Mouse (Mus musculus): ENCODE results near the gene Gabbr2. TPM values are rescaled to one million over a fixed set of nuclear protein-coding genes. Genes with fewer than 3 reads are reported as not detected.

Gabbr2 gene
- polyA plus RNA-seq, 1 experiment from 2014 or later = 0.17 TPM

GRCm38 (mm10) chr4:46977161-46977560 is 14.5 kb downstream of the Gabbr2 start:
- 89% methylated on average over 7 of the region's 7 CpGs for WGBS
- H3K9me3 ChIP-seq (ENCODE audit: control insufficient read depth, low read length) = no peaks in the 10 kb centered on the region
- no peak overlapping the region for H3K9ac ChIP-seq (ENCODE audit: low read depth, low read length)
- no peak overlapping the region for H3K4me2 ChIP-seq (ENCODE audit: low read depth, low read length)
- H3K27ac ChIP-seq (ENCODE audit: low read length) = no peak overlapping the region
- no peaks in the 10 kb centered on the region for H3K27me3 ChIP-seq (replicated peaks; ENCODE audit: control insufficient read depth, insufficient read depth, low read length)
- no peak for ATAC-seq
- H3K4me1 ChIP-seq (ENCODE audit: control insufficient read depth, insufficient read depth, low read length) = no peaks in the 10 kb centered on the region
- H3K36me3 ChIP-seq (ENCODE audit: control insufficient read depth, insufficient read depth, low read length) = no peaks in the 10 kb centered on the region
- H3K4me3 ChIP-seq (ENCODE audit: low read length) = no peak overlapping the region

- Histone ChIP-seq H3K4me3 (ENCODE audit: low read length) (no peak overlapping the region), H3K4me2 (ENCODE audit: low read depth, low read length) (no peak overlapping the region), H3K9ac (ENCODE audit: low read depth, low read length) (no peak overlapping the region), H3K27ac (ENCODE audit: low read length) (no peak overlapping the region), H3K9me3 (ENCODE audit: control insufficient read depth, low read length) (no peaks in the 10 kb centered on the region), H3K36me3 (ENCODE audit: control insufficient read depth, insufficient read depth, low read length) (no peaks in the 10 kb centered on the region), H3K4me1 (ENCODE audit: control insufficient read depth, insufficient read depth, low read length) (no peaks in the 10 kb centered on the region), H3K27me3 (replicated peaks; ENCODE audit: control insufficient read depth, insufficient read depth, low read length) (no peaks in the 10 kb centered on the region)
- 63% methylated on average over 11 of the region's 11 CpGs for WGBS
- ATAC-seq = no peak
Measured at GRCm38 (mm10) chr4:46976671-46977071, 15.0 kb downstream of the Gabbr2 start.

GRCm38 (mm10) chr4:46973322-46973721 is 18.4 kb downstream of the Gabbr2 start:
- 57% methylated on average over 10 of the region's 10 CpGs for WGBS
- H3K27ac ChIP-seq (ENCODE audit: low read length) = no peak overlapping the region
- H3K4me2 ChIP-seq (ENCODE audit: low read depth, low read length) = no peak overlapping the region
- no peaks in the 10 kb centered on the region for H3K4me1 ChIP-seq (ENCODE audit: control insufficient read depth, insufficient read depth, low read length)
- no peak overlapping the region for H3K4me3 ChIP-seq (ENCODE audit: low read length)
- peak; percentile 89 for ATAC-seq
- no peaks in the 10 kb centered on the region for H3K9me3 ChIP-seq (ENCODE audit: control insufficient read depth, low read length)
- H3K36me3 ChIP-seq (ENCODE audit: control insufficient read depth, insufficient read depth, low read length) = no peaks in the 10 kb centered on the region
- H3K9ac ChIP-seq (ENCODE audit: low read depth, low read length) = no peak overlapping the region
- H3K27me3 ChIP-seq (replicated peaks; ENCODE audit: control insufficient read depth, insufficient read depth, low read length) = no peaks in the 10 kb centered on the region

GRCm38 (mm10) chr4:46967981-46968380 is 23.7 kb downstream of the Gabbr2 start:
- Histone ChIP-seq H3K9ac (ENCODE audit: low read depth, low read length) (no peak overlapping the region), H3K4me2 (ENCODE audit: low read depth, low read length) (no peak overlapping the region), H3K27ac (ENCODE audit: low read length) (no peak overlapping the region), H3K36me3 (ENCODE audit: control insufficient read depth, insufficient read depth, low read length) (no peaks in the 10 kb centered on the region), H3K27me3 (replicated peaks; ENCODE audit: control insufficient read depth, insufficient read depth, low read length) (no peaks in the 10 kb centered on the region), H3K4me3 (ENCODE audit: low read length) (no peak overlapping the region), H3K4me1 (ENCODE audit: control insufficient read depth, insufficient read depth, low read length) (no peaks in the 10 kb centered on the region), H3K9me3 (ENCODE audit: control insufficient read depth, low read length) (no peaks in the 10 kb centered on the region)
- WGBS = 55% methylated on average over 10 of the region's 10 CpGs
- peak; percentile 90 for ATAC-seq

- Histone ChIP-seq H3K4me2 (ENCODE audit: low read depth, low read length) (no peak overlapping the region), H3K9ac (ENCODE audit: low read depth, low read length) (no peak overlapping the region), H3K27me3 (replicated peaks; ENCODE audit: control insufficient read depth, insufficient read depth, low read length) (no peaks in the 10 kb centered on the region), H3K9me3 (ENCODE audit: control insufficient read depth, low read length) (no peaks in the 10 kb centered on the region), H3K36me3 (ENCODE audit: control insufficient read depth, insufficient read depth, low read length) (no peaks in the 10 kb centered on the region), H3K4me1 (ENCODE audit: control insufficient read depth, insufficient read depth, low read length) (no peaks in the 10 kb centered on the region), H3K4me3 (ENCODE audit: low read length) (no peak overlapping the region), H3K27ac (ENCODE audit: low read length) (no peak overlapping the region)
- ATAC-seq = no peak
Measured at GRCm38 (mm10) chr4:46966551-46966950, 25.1 kb downstream of the Gabbr2 start.

GRCm38 (mm10) chr4:46961403-46961802 is 30.3 kb downstream of the Gabbr2 start:
- no peaks in the 10 kb centered on the region for H3K27me3 ChIP-seq (replicated peaks; ENCODE audit: control insufficient read depth, insufficient read depth, low read length)
- 77% methylated on average over 2 of the region's 2 CpGs for WGBS
- H3K4me1 ChIP-seq (ENCODE audit: control insufficient read depth, insufficient read depth, low read length) = no peaks in the 10 kb centered on the region; the same call in 1 of the 2 replicates
- no peak for ATAC-seq
- H3K9me3 ChIP-seq (ENCODE audit: control insufficient read depth, low read length) = no peaks in the 10 kb centered on the region
- H3K9ac ChIP-seq (ENCODE audit: low read depth, low read length) = no peak overlapping the region
- no peak overlapping the region for H3K4me2 ChIP-seq (ENCODE audit: low read depth, low read length)
- H3K36me3 ChIP-seq (ENCODE audit: control insufficient read depth, insufficient read depth, low read length) = no peaks in the 10 kb centered on the region
- H3K27ac ChIP-seq (ENCODE audit: low read length) = no peak overlapping the region
- H3K4me3 ChIP-seq (ENCODE audit: low read length) = no peak overlapping the region

- no peaks in the 10 kb centered on the region; the same call in 1 of the 2 replicates for H3K4me1 ChIP-seq (ENCODE audit: control insufficient read depth, insufficient read depth, low read length)
- no peaks in the 10 kb centered on the region for H3K27me3 ChIP-seq (replicated peaks; ENCODE audit: control insufficient read depth, insufficient read depth, low read length)
- no peak overlapping the region for H3K4me2 ChIP-seq (ENCODE audit: low read depth, low read length)
- H3K36me3 ChIP-seq (ENCODE audit: control insufficient read depth, insufficient read depth, low read length) = no peaks in the 10 kb centered on the region
- no peak overlapping the region for H3K9ac ChIP-seq (ENCODE audit: low read depth, low read length)
- no peaks in the 10 kb centered on the region for H3K9me3 ChIP-seq (ENCODE audit: control insufficient read depth, low read length)
- no peak for ATAC-seq
- 91% methylated on average over 10 of the region's 10 CpGs for WGBS
- no peak overlapping the region; the same call in 1 of the 2 replicates for H3K27ac ChIP-seq (ENCODE audit: low read length)
- no peak overlapping the region for H3K4me3 ChIP-seq (ENCODE audit: low read length)
Measured at GRCm38 (mm10) chr4:46960208-46960607, 31.5 kb downstream of the Gabbr2 start.

GRCm38 (mm10) chr4:46959776-46960175 is 31.9 kb downstream of the Gabbr2 start:
- H3K4me2 ChIP-seq (ENCODE audit: low read depth, low read length) = no peak overlapping the region
- no peak overlapping the region for H3K9ac ChIP-seq (ENCODE audit: low read depth, low read length)
- H3K27me3 ChIP-seq (replicated peaks; ENCODE audit: control insufficient read depth, insufficient read depth, low read length) = no peaks in the 10 kb centered on the region
- no peaks in the 10 kb centered on the region; the same call in 1 of the 2 replicates for H3K4me1 ChIP-seq (ENCODE audit: control insufficient read depth, insufficient read depth, low read length)
- H3K9me3 ChIP-seq (ENCODE audit: control insufficient read depth, low read length) = no peaks in the 10 kb centered on the region
- ATAC-seq = peak; percentile 97
- 73% methylated on average over 6 of the region's 6 CpGs for WGBS
- no peak overlapping the region for H3K4me3 ChIP-seq (ENCODE audit: low read length)
- H3K36me3 ChIP-seq (ENCODE audit: control insufficient read depth, insufficient read depth, low read length) = no peaks in the 10 kb centered on the region
- H3K27ac ChIP-seq (ENCODE audit: low read length) = peak overlapping the region; percentile 29

GRCm38 (mm10) chr4:46957955-46958354 is 33.7 kb downstream of the Gabbr2 start:
- Histone ChIP-seq H3K4me2 (ENCODE audit: low read depth, low read length) (no peak overlapping the region), H3K36me3 (ENCODE audit: control insufficient read depth, insufficient read depth, low read length) (no peaks in the 10 kb centered on the region), H3K4me3 (ENCODE audit: low read length) (no peak overlapping the region), H3K27me3 (replicated peaks; ENCODE audit: control insufficient read depth, insufficient read depth, low read length) (no peaks in the 10 kb centered on the region), H3K4me1 (ENCODE audit: control insufficient read depth, insufficient read depth, low read length) (no peaks in the 10 kb centered on the region; the same call in 1 of the 2 replicates), H3K27ac (ENCODE audit: low read length) (no peak overlapping the region), H3K9me3 (ENCODE audit: control insufficient read depth, low read length) (no peaks in the 10 kb centered on the region), H3K9ac (ENCODE audit: low read depth, low read length) (no peak overlapping the region)
- no peak for ATAC-seq
- 84% methylated on average over 7 of the region's 7 CpGs for WGBS

GRCm38 (mm10) chr4:46956966-46957365 is 34.7 kb downstream of the Gabbr2 start:
- peak; percentile 64 for ATAC-seq
- Histone ChIP-seq H3K4me3 (ENCODE audit: low read length) (no peak overlapping the region), H3K4me1 (ENCODE audit: control insufficient read depth, insufficient read depth, low read length) (no peaks in the 10 kb centered on the region; the same call in 1 of the 2 replicates), H3K9me3 (ENCODE audit: control insufficient read depth, low read length) (no peaks in the 10 kb centered on the region), H3K4me2 (ENCODE audit: low read depth, low read length) (peak overlapping the region; percentile 28; the same call in 1 of the 2 replicates), H3K27me3 (replicated peaks; ENCODE audit: control insufficient read depth, insufficient read depth, low read length) (no peaks in the 10 kb centered on the region), H3K9ac (ENCODE audit: low read depth, low read length) (no peak overlapping the region), H3K27ac (ENCODE audit: low read length) (peak overlapping the region; percentile 33; the same call in 1 of the 2 replicates), H3K36me3 (ENCODE audit: control insufficient read depth, insufficient read depth, low read length) (no peaks in the 10 kb centered on the region)
- WGBS = 53% methylated on average over 4 of the region's 4 CpGs
